Mouse (Mus musculus) heart, embryonic 14.5 days (tissue): ENCODE data around the gene Camp. TPM values are rescaled to one million over a fixed set of nuclear protein-coding genes. Genes with fewer than 3 reads are reported as not detected.

Experiments
- ATAC-seq: fragments of 200-750 bp; cut with Nextera tagmentation; 2 replicates; pipeline ENCODE4 v1.8.0; 2017; ENCODE audit warnings: low read depth, moderate TSS enrichment; ENCODE audit not compliant: insufficient number of reproducible peaks, insufficient read depth, low FRiP score
- H3K27ac ChIP-seq, 2 experiments: fragments of 200-500 bp in 1 of 2; fragments of 300-500 bp in 1 of 2; sonication (generic) in 1 of 2; replicated peaks in 1 of 2; 2 replicates each; pipeline ENCODE4 v1.5.1; 2012 to 2014; ENCODE audit warnings: low read depth in 2 of 2, low read length in 2 of 2, control low read depth in 1 of 2, mild to moderate bottlenecking in 1 of 2, mixed read lengths in 1 of 2; ENCODE audit not compliant: control insufficient read depth in 1 of 2, insufficient read depth in 1 of 2
- H3K27me3 ChIP-seq: fragments of 300-500 bp; sonication (generic); 2 replicates; pipeline ENCODE4 v1.6.1; 2014; ENCODE audit warnings: mild to moderate bottlenecking, low read length, control low read depth; ENCODE audit not compliant: control insufficient read depth, insufficient read depth
- H3K36me3 ChIP-seq: fragments of 300-500 bp; sonication (generic); 2 replicates; pipeline ENCODE4 v1.6.1; 2014; ENCODE audit warnings: mild to moderate bottlenecking, control low read depth, low read length, mixed read lengths; ENCODE audit not compliant: control insufficient read depth, insufficient read depth
- H3K4me1 ChIP-seq, 2 experiments: fragments of 200-500 bp in 1 of 2; fragments of 300-500 bp in 1 of 2; sonication (generic) in 1 of 2; 2 replicates each; pipeline ENCODE4 v1.6.1; 2012 to 2014; ENCODE audit warnings: low read length in 2 of 2, control low read depth in 1 of 2, mixed read lengths in 1 of 2; ENCODE audit not compliant: control insufficient read depth in 2 of 2, insufficient read depth in 2 of 2
- H3K4me2 ChIP-seq: fragments of 300-500 bp; sonication (generic); 2 replicates; pipeline ENCODE4 v1.6.1; 2014; ENCODE audit warnings: mild to moderate bottlenecking, low read length
- H3K4me3 ChIP-seq, 2 experiments: fragments of 200-500 bp in 1 of 2; fragments of 300-500 bp in 1 of 2; sonication (generic) in 1 of 2; 2 replicates each; pipeline ENCODE4 v1.5.1; 2012 to 2014; ENCODE audit warnings: low read length in 2 of 2, mild to moderate bottlenecking in 2 of 2, control low read depth in 1 of 2, low read depth in 1 of 2, moderate library complexity in 1 of 2; ENCODE audit not compliant: control insufficient read depth in 1 of 2, insufficient read depth in 1 of 2
- H3K9ac ChIP-seq: fragments of 300-500 bp; sonication (generic); 2 replicates; pipeline ENCODE4 v1.6.1; 2014; ENCODE audit warnings: mild to moderate bottlenecking, low read length
- H3K9me3 ChIP-seq: fragments of 300-500 bp; sonication (generic); 2 replicates; pipeline ENCODE4 v1.6.1; 2016; ENCODE audit warnings: low read length, control low read depth; ENCODE audit not compliant: control insufficient read depth
- WGBS: fragments of 180-500 bp; shearing (Covaris S2); extraction: QIAGEN DNeasy Blood & Tissue Kit; methylation state at CpG from one replicate; pipeline ENCODE4 v1.1.7; 2014; 5-methylcytosine and 5-hydroxymethylcytosine counted together
- polyA plus RNA-seq: library from polyadenylated mRNA; unstranded; fragments of >200 nt; fragmentation: Nextera tagmentation; extraction: Ambion mirVana; gene quantifications from 2 replicates; pipeline ENCODE4 v1.2.1, GENCODE M21; 2014

The Camp gene
- 2.4 TPM in 1 of 2 replicates, not detected in the other for polyA plus RNA-seq

DNA sequence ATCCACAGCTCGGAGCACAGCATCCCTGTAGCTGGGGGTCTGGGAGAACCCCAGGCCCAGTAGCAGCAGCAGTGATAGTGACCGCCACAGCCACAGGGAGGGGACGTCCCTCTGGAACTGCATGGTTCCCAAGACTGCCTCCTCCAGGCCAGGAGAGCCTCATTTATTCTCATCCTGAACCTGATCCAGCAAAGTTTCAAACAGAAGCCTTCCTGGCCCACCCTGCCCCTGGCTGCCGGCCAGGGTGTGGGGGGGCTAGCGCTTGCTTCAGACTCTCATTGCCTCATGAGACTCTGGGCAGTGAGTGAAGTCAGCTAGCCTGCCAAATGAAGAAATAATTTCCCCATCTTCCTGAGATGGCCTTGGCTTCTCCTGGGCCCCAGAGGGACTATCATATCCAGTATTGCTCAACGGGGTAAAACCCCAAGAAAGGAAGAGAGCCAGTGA is at the start of gene Camp:
Gene Camp (minus strand): TSS at position 306 of the 447 bp plus-strand sequence.
- no peak for ATAC-seq
- peaks cover 0 to 5% of the 10 kb centered on the region in 2 experiments; a peak in 1 of 4 replicates for H3K4me1 ChIP-seq

DNA sequence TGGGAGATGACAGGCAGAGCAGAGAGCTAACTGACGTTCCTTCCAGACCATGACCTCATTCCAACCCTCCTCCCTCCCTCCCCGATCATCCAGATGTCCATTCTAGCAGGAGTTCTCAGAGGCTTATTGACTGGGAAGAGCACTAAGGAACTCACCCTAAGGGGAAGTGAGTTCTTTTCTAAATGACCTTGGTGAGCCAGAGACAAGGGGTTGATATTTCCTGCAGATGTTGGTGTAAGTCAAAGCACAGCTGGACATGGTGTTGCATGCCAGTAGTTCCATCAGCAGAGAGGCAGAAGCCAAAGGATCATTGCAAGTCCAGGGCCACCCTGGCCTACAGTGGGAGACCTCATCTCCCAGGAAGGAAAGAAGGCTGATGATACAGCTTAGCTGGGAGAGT is 48.6 kb upstream of the Camp start:
- Histone ChIP-seq H3K4me2 (no peak overlapping the region), H3K4me1 (peaks cover 9 to 13% of the 10 kb centered on the region in 2 experiments), H3K9ac (no peak overlapping the region), H3K9me3 (no peaks in the 10 kb centered on the region), H3K36me3 (peaks cover 15% of the 10 kb centered on the region), H3K4me3 (no peak overlapping the region), H3K27ac (no peak overlapping the region), H3K27me3 (no peaks in the 10 kb centered on the region)
- no peak for ATAC-seq
- WGBS, result 24% methylated on average over 2 of the region's 2 CpGs

More for the DNA sequence above, at the start of gene Camp:
- H3K4me3 ChIP-seq, result no peak within 1 kb of the TSS
- H3K27ac ChIP-seq, result no peak within 1 kb of the TSS
- no peaks in the 10 kb centered on the region for H3K9me3 ChIP-seq
- peaks cover 8% of the 10 kb centered on the region for H3K36me3 ChIP-seq
- no peak within 1 kb of the TSS for H3K4me2 ChIP-seq
- H3K27me3 ChIP-seq, result no peaks in the 10 kb centered on the region
- no peak within 1 kb of the TSS for H3K9ac ChIP-seq
- WGBS, result 59% methylated on average over 6 of the region's 6 CpGs

DNA sequence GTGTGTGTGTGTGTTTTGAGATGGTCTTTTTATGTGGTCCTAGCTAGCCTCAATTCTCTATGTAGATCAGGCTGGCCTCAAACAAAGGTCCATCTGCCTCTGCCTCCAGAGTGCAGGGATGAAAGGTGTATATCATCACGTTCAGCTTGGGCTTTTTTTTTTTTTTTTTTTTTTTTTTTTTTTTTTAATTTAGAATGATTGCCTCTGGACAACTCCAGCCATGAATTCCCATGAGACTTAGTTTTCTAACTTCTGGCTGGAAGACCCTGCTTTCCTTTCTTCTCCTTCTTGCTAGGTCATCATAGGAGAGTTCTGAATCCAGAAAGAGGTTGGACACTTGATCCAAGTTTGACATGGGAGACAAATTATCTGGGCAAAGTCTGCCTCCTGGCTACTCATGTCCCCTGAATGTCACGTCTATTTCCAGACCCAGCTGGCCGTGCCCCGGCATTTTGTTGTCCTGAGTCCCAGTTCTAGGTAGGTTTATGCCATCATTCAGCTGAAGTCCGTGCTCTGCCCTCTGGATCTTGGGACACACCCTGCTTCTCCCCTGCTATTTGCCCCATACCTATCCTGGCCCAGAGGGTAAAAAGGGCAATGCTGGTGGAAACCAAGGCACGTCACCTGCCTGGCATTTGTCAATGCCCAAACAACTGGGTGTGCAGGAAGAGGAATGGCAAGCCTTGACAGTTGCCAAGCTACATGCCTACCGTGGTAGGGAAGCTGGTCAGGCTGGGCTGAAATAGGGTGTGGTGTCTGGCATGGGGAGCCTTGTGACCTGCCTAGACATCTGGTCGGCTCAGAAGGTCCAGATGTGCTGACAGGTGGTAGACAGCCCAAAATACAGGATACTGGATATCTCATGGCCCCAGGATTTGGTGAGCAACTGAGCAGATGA is 47.1 kb upstream of the Camp start:
- Histone ChIP-seq H3K4me1 (peaks cover 9 to 13% of the 10 kb centered on the region in 2 experiments), H3K27ac (no peak overlapping the region), H3K4me2 (no peak overlapping the region), H3K27me3 (no peaks in the 10 kb centered on the region), H3K9ac (no peak overlapping the region), H3K36me3 (peaks cover 30% of the 10 kb centered on the region), H3K4me3 (no peak overlapping the region), H3K9me3 (no peaks in the 10 kb centered on the region)
- WGBS, result 64% methylated on average over 8 of the region's 8 CpGs
- no peak for ATAC-seq

DNA sequence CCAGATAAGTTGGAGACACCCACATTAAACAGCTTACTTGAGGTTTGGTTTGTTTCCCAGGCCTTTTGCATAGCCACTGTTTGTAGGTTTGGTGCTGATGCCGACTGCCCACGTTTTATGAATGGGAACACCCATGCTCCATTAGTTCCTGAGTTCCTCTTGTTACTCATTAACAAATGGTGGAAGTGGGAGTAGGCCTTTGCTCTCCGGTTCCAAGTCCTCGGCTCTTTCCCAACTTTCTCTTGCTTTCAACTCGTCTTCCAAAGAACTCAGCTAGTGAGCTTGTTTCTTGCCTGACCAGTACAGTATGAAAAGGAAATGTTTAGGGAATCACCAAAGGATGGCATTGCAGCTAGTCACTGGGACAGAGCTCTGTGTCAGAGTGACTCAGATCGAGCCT is 46.2 kb upstream of the Camp start:
- 0 out of 4 replicates have a peak overlapping the region, but pooled peaks of 1 of the 2 experiments have one; percentile 39 for H3K27ac ChIP-seq
- 79% methylated on average over 6 of the region's 6 CpGs for WGBS
- no peaks in the 10 kb centered on the region for H3K9me3 ChIP-seq
- no peak overlapping the region for H3K4me3 ChIP-seq
- H3K9ac ChIP-seq, result no peak overlapping the region
- ATAC-seq, result no peak
- no peaks in the 10 kb centered on the region for H3K27me3 ChIP-seq
- peaks cover 9 to 13% of the 10 kb centered on the region in 2 experiments for H3K4me1 ChIP-seq
- no peak overlapping the region for H3K4me2 ChIP-seq
- peaks cover 39% of the 10 kb centered on the region for H3K36me3 ChIP-seq

DNA sequence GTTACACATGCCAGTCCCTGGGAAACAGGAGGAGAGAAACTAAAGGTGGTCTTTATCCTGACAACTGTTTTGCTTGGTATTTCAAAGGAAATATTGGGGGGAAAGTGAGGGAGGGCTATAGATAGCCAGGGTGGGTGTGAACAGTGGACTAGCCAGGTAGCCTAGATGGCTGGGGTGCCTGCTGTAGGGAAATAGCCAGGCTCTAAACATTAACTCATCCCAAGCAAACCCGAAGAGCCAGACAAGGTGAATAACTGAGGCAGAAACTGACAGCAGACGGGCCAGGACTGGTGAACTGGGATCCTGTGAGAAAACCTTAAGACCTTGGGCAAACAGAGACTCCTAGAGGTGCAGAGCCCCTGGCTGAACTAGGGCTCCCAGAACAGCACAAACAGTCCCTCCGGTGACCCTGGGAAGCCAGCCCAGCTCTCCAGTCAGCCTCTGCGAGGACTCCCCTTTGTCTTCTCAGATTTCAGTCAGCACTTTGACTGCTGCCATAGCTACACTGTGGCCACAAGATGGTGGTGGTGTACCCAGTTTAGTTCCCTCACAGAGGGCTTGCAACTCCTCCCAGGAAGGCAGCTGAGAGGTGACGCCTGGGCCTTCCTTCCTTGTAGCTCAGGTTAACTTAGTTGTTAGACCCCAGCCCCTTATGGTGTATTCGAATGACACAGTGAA is 45.1 kb upstream of the Camp start:
- H3K27me3 ChIP-seq, result no peaks in the 10 kb centered on the region
- peaks cover 49% of the 10 kb centered on the region for H3K36me3 ChIP-seq
- H3K9ac ChIP-seq, result peak overlapping the region; percentile 8; the same call in 1 of the 2 replicates
- H3K4me2 ChIP-seq, result no peak overlapping the region
- peak overlapping the region; percentile 40 to 63 for H3K27ac ChIP-seq
- peak; percentile 80 for ATAC-seq
- no peaks in the 10 kb centered on the region for H3K9me3 ChIP-seq
- H3K4me1 ChIP-seq, result peaks cover 6 to 8% of the 10 kb centered on the region in 2 experiments
- no peak overlapping the region for H3K4me3 ChIP-seq
- 24% methylated on average over 6 of the region's 6 CpGs for WGBS

DNA sequence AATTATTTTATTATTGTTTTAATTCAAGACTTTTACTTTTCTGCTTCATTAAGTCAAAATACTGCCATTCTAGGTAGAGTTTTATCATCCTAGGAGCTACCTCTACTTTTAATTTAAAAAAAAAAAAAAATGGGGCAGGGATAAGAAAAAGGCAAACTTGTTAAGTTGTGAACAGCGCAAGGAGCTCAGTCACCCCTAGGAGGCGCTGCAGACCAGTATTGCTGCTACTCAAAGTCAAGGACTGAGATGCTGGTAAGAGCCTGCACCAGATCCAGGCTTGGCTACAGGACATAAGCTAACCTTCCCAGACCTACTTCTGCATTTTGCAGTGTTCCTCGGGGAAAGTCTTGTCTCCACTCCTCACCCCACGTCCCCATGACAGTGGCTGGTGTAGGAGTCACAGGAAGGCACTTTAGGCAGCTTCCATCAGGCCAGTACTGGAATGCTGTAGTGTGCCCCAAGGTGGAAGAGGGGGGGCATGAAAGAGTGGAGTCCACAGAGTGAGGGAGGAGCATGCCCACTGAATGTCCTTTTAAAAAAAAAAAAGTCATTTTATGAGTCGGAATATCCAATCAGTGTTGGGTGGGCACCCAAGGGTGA is 43.3 kb upstream of the Camp start:
- H3K9ac ChIP-seq, result no peak overlapping the region
- no peak overlapping the region for H3K4me2 ChIP-seq
- no peak for ATAC-seq
- peaks cover 3 to 6% of the 10 kb centered on the region in 2 experiments; a peak in 3 of 4 replicates for H3K4me1 ChIP-seq
- WGBS, result 57% methylated on average over 5 of the region's 5 CpGs
- H3K4me3 ChIP-seq, result no peak overlapping the region
- no peaks in the 10 kb centered on the region for H3K27me3 ChIP-seq
- no peaks in the 10 kb centered on the region for H3K9me3 ChIP-seq
- peaks cover 67% of the 10 kb centered on the region for H3K36me3 ChIP-seq
- no peak overlapping the region for H3K27ac ChIP-seq

DNA sequence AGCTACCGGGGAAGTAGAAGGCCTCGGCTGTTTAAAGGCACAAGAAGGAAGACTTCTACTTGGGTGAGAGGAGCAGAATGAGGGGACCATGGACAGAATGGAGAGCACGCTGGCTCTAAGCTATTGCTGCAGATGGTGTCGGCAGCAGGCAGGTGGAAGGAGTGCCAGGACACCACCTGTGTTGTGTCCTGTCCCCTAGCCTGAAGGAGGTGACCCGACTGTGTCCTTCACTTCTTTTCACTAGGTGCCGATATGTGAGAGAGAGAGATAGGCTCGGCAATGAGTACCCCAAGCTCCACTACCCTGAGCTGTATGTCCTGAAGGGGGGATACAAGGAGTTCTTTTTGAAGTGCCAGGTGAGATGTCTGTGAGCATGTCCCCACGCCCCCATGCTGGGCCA is 42.1 kb upstream of the Camp start:
- Histone ChIP-seq H3K9ac (no peak overlapping the region), H3K36me3 (peaks cover 80% of the 10 kb centered on the region), H3K27ac (no peak overlapping the region), H3K9me3 (no peaks in the 10 kb centered on the region), H3K27me3 (no peaks in the 10 kb centered on the region), H3K4me3 (no peak overlapping the region), H3K4me2 (no peak overlapping the region), H3K4me1 (peaks cover 2 to 6% of the 10 kb centered on the region in 2 experiments; a peak in 3 of 4 replicates)
- 82% methylated on average over 8 of the region's 8 CpGs for WGBS
- ATAC-seq, result no peak
